Mouse (Mus musculus): Measurements from ENCODE around the gene Dlg2.

GRCm38 (mm10) chr7:91218321-91218987 is 742.0 kb downstream of the Dlg2 start:
- TF ChIP-seq POLR2A (IDR thresholded peaks at IDR 0.05; ENCODE audit: borderline replicate concordance, low read depth, low read length) (no peak), CTCF (IDR thresholded peaks at IDR 0.05; ENCODE audit: low read depth, low read length) (no peak)

Data from bone marrow macrophage, adult 2 months (primary cell).